Mouse (Mus musculus) lung, adult 2 months (tissue): ENCODE measurements at regions not wholly inside any gene's neighbourhood (a gene's known extent, or its start where the extent isn't known, plus 50 kb on each side); places are given as distances from the start of the nearest gene placed in this dataset.

Experiments used
- CTCF ChIP-seq: fragments of 200-500 bp; IDR thresholded peaks from 2 replicates; pipeline ENCODE4 v1.5.1; 2011; ENCODE audit warnings: mild to moderate bottlenecking, low read length, control low read depth; ENCODE audit not compliant: insufficient read depth
- POLR2A ChIP-seq: fragments of 200-500 bp; IDR thresholded peaks from 2 replicates; pipeline ENCODE4 v1.6.1; 2011; ENCODE audit warnings: low read depth, mild to moderate bottlenecking, control low read depth, low read length, borderline replicate concordance; ENCODE audit errors: extremely low read depth

- TF ChIP-seq POLR2A: no peak
- no peak for TF ChIP-seq CTCF
Measured at GRCm38 (mm10) chr11:44095280-44095679, 194.3 kb upstream of the Adra1b start.
